Mouse (Mus musculus): ENCODE data around the gene Nfia.

Nfia gene

GRCm38 (mm10) chr4:97767025-97767424 is 5.5 kb upstream of the Nfia start:
- DNase-seq (ENCODE audit: low spot score), result no peak

- DNase-seq (ENCODE audit: low spot score), result no peak
Measured at GRCm38 (mm10) chr4:97767516-97767915, 5.0 kb upstream of the Nfia start.

- DNase-seq (ENCODE audit: low spot score), result no peak
Measured at GRCm38 (mm10) chr4:97769861-97770260, 2.7 kb upstream of the Nfia start.

- no peak for DNase-seq (ENCODE audit: low spot score)
Measured at GRCm38 (mm10) chr4:97771426-97771825, 1.1 kb upstream of the Nfia start.

GRCm38 (mm10) chr4:97772084-97772484 is 450 bp upstream of the Nfia start:
- peak; percentile 93 for DNase-seq (ENCODE audit: low spot score)

GRCm38 (mm10) chr4:97773110-97773593 is 618 bp downstream of the Nfia start:
- peak; percentile 87 for DNase-seq (ENCODE audit: low spot score)

- no peak for DNase-seq (ENCODE audit: low spot score)
Measured at GRCm38 (mm10) chr4:97773791-97774190, 1.3 kb downstream of the Nfia start.

- no peak for DNase-seq (ENCODE audit: low spot score)
Measured at GRCm38 (mm10) chr4:97774446-97774950, 2.0 kb downstream of the Nfia start.

GRCm38 (mm10) chr4:97775059-97775458 is 2.5 kb downstream of the Nfia start:
- DNase-seq (ENCODE audit: low spot score), result peak; percentile 55

GRCm38 (mm10) chr4:97775494-97776265 is 3.1 kb downstream of the Nfia start:
- DNase-seq (ENCODE audit: low spot score), result no peak

GRCm38 (mm10) chr4:97776388-97777080 is 4.0 kb downstream of the Nfia start:
- DNase-seq (ENCODE audit: low spot score), result no peak

- DNase-seq (ENCODE audit: low spot score), result peak; percentile 47
Measured at GRCm38 (mm10) chr4:97777081-97777705, 4.7 kb downstream of the Nfia start.

GRCm38 (mm10) chr4:97777706-97778176 is 5.2 kb downstream of the Nfia start, which contains the start of gene E130114P18Rik:
Gene E130114P18Rik, minus strand, starts transcription at chr4:97778078.
- peak; percentile 52 for DNase-seq (ENCODE audit: low spot score)

GRCm38 (mm10) chr4:97778211-97779002 is 5.9 kb downstream of the Nfia start:
- DNase-seq (ENCODE audit: low spot score), result peak; percentile 41

- no peak for DNase-seq (ENCODE audit: low spot score)
Measured at GRCm38 (mm10) chr4:97779003-97779930, 6.7 kb downstream of the Nfia start.

- no peak for DNase-seq (ENCODE audit: low spot score)
Measured at GRCm38 (mm10) chr4:97780024-97780423, 7.5 kb downstream of the Nfia start.

- no peak for DNase-seq (ENCODE audit: low spot score)
Measured at GRCm38 (mm10) chr4:97780666-97781435, 8.3 kb downstream of the Nfia start.

- DNase-seq (ENCODE audit: low spot score), result no peak
Measured at GRCm38 (mm10) chr4:97782069-97782468, 9.5 kb downstream of the Nfia start.

GRCm38 (mm10) chr4:97782497-97782896 is 10.0 kb downstream of the Nfia start:
- DNase-seq (ENCODE audit: low spot score), result no peak

Data from urinary bladder, postnatal 25 days (tissue).